Mouse (Mus musculus): Measurements from ENCODE around the gene Eif5b.

DNA sequence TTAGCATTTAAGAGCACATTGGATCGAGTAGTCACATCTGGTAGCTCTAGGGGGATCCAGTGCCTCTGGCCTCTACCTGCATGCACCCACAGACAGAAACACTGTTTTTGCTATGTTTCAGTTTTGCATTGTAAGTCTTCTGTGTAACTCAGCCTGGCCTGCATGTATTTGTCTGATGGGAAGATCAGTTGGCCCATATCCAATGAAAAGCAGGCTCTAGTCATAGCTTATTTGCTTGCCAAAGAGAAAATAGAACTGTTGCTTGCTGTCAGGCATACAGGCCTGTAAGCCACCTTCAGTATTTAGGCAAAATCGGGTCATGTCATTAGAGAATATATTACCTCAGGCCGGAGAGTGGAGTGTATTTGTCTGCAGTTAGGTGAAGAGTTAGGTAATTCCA is 50.3 kb downstream of the Eif5b start:
- TF ChIP-seq CTCF (IDR thresholded peaks at IDR 0.05; ENCODE audit: low read depth, low read length) (no peak), POLR2A (IDR thresholded peaks at IDR 0.05; ENCODE audit: extremely low read depth, insufficient read depth, low read length) (no peak)

Data from liver, adult 2 months (tissue).